In the genomic region with DNA sequence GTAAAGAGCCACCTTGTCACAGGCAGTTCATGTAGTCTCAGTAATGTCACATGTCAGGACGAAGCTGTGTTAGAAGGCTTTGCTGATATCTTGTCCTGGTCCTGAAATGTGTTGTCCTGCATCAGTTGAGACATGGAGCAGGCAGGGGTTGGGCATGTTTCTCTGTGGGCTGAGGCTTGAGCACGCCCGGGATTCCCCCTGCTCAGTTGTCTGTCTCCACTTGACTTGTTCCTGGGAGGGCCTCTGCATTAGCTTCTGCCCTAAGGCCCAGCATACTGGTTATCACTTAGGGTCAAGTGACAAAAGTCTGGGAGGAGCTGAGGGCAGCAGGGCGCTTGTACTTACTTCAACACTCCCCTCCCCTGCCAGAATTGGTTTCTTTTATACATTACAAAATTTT, we compare ENCODE assay signal across 9 mouse cellular contexts. TPM values are rescaled to one million over a fixed set of nuclear protein-coding genes. Genes with fewer than 3 reads are reported as not detected.
DNase-seq lines count a peak whose midpoint lies in the region; ATAC-seq and TF ChIP-seq lines count a peak whose summit lies in the region.
"Had no signal": no experiment of that assay in that cellular context is flagged by ENCODE, and none has a peak within 500 bp of the region (broad histone marks: within the 10 kb centered on the region; RNA-seq: fewer than 3 reads in every experiment).

No protein-coding gene starts in this region.

- no peaks in the 10 kb centered on the region for H3K27me3 ChIP-seq in lung, embryonic 15.5 days
- H3K27me3 ChIP-seq in small intestine, adult 2 months (ENCODE audit: control insufficient read depth, insufficient read depth, low read length), result no peaks in the 10 kb centered on the region

- TF ChIP-seq CTCF in small intestine, adult 2 months (IDR thresholded peaks at IDR 0.05; ENCODE audit: extremely low read depth, insufficient read length, insufficient replicate concordance, low read depth, low read length), result no peak

- no peak overlapping the region for H3K9ac ChIP-seq in lung, embryonic 15.5 days

- peak; percentile 37 for DNase-seq in CD4-positive, CD25-positive, alpha-beta regulatory T cell, adult 2 months (ENCODE audit: low read depth, low spot score)
- DNase-seq in lung, postnatal 14 days, result no peak
- DNase-seq in adrenal gland, postnatal 4 days (ENCODE audit: low spot score in 2 of 2), result no peak
- no peak for DNase-seq in urinary bladder, postnatal 10 days (ENCODE audit: low spot score)
- DNase-seq: cerebellum, postnatal 36 days had no signal

- no peak for ATAC-seq in CD4-positive, CD25-positive, alpha-beta regulatory T cell, adult 4 months
- no peak for ATAC-seq in lung, embryonic 15.5 days (ENCODE audit: borderline replicate concordance, extremely low read depth, low FRiP score, low TSS enrichment)
- ATAC-seq in inflammation-experienced regulatory T-cells, adult 6 months, result peak; percentile 20

- H3K4me2 ChIP-seq in lung, embryonic 15.5 days, result no peak overlapping the region

- H3K4me3 ChIP-seq in lung, embryonic 15.5 days, result no peak overlapping the region
- H3K4me3 ChIP-seq in small intestine, adult 2 months (ENCODE audit: low read depth, low read length), result no peak overlapping the region

- H3K27ac ChIP-seq in lung, embryonic 15.5 days, result peak overlapping the region; percentile 84
- peak overlapping the region; percentile 46 for H3K27ac ChIP-seq in small intestine, adult 2 months (ENCODE audit: insufficient read depth, low read depth, low read length)

- peaks cover 27% of the 10 kb centered on the region for H3K36me3 ChIP-seq in lung, embryonic 15.5 days
- peaks cover 36% of the 10 kb centered on the region for H3K36me3 ChIP-seq in small intestine, adult 2 months (ENCODE audit: control insufficient read depth, insufficient read depth, low read length)

- peaks cover 36% of the 10 kb centered on the region for H3K4me1 ChIP-seq in lung, embryonic 15.5 days
- H3K4me1 ChIP-seq in small intestine, adult 2 months (ENCODE audit: control insufficient read depth, insufficient read depth, insufficient read length, low read length), result peaks cover 20% of the 10 kb centered on the region

- WGBS in lung, embryonic 15.5 days, result 56% methylated on average over 4 of the region's 4 CpGs
- WGBS in small intestine, adult 2 months, result 69% methylated on average over 4 of the region's 4 CpGs

- no peaks in the 10 kb centered on the region for H3K9me3 ChIP-seq in lung, embryonic 15.5 days

- no peak for TF ChIP-seq POLR2A in small intestine, adult 2 months (IDR thresholded peaks at IDR 0.05; ENCODE audit: low read depth, low read length)

RNA-seq across cellular contexts. Expression of a gene that starts 13.4 kb away (rescaled TPM):
- polyA plus RNA-seq in CD4-positive, CD25-positive, alpha-beta regulatory T cell, adult 4 months (2017; shearing (Covaris generic)), result 10 to 100 TPM; 56.6 to 60.7 TPM
- polyA plus RNA-seq in lung, embryonic 15.5 days (2015; fragmentation: Nextera tagmentation; extraction: Ambion mirVana), result 32.3 and 33.3 TPM in 2 replicates
- 10 to 100 TPM; 49.2 to 57.0 (median 50.5) TPM for polyA plus RNA-seq in inflammation-experienced regulatory T-cells, adult 6 months (2017; shearing (Covaris generic))
- polyA plus RNA-seq in small intestine, adult 2 months (2012; rRNA removed), result 14.8 and 30.5 TPM in 2 replicates
- total RNA-seq in adrenal gland, postnatal 4 days (2021), result 10 to 100 TPM; 62.8 to 68.3 TPM

RNA-seq across cellular contexts. Expression of a gene that starts 23.7 kb away (rescaled TPM):
- polyA plus RNA-seq in CD4-positive, CD25-positive, alpha-beta regulatory T cell, adult 4 months (2017; shearing (Covaris generic)), result 10 to 100 TPM; 78.2 to 90.0 TPM
- 14.2 and 17.7 TPM in 2 replicates for polyA plus RNA-seq in lung, embryonic 15.5 days (2015; fragmentation: Nextera tagmentation; extraction: Ambion mirVana)
- polyA plus RNA-seq in inflammation-experienced regulatory T-cells, adult 6 months (2017; shearing (Covaris generic)), result 100 to 1,000 TPM in 2 of 3 experiments, 10 to 100 TPM in 1; 86.1 to 123 (median 103) TPM
- 20.3 and 28.6 TPM in 2 replicates for polyA plus RNA-seq in small intestine, adult 2 months (2012; rRNA removed)
- 10 to 100 TPM; 69.0 to 82.4 TPM for total RNA-seq in adrenal gland, postnatal 4 days (2021)
